Mouse (Mus musculus): ENCODE measurements around the gene Fam161b. TPM values are rescaled to one million over a fixed set of nuclear protein-coding genes. Genes with fewer than 3 reads are reported as not detected.
"Not testable (repeated sequence)": the region's sequence is repeated elsewhere in the genome, so short reads cannot be mapped to it uniquely, and the experiment has no call there.

Gene Fam161b
- polyA plus RNA-seq, 1 experiment = 0.64 TPM

DNA sequence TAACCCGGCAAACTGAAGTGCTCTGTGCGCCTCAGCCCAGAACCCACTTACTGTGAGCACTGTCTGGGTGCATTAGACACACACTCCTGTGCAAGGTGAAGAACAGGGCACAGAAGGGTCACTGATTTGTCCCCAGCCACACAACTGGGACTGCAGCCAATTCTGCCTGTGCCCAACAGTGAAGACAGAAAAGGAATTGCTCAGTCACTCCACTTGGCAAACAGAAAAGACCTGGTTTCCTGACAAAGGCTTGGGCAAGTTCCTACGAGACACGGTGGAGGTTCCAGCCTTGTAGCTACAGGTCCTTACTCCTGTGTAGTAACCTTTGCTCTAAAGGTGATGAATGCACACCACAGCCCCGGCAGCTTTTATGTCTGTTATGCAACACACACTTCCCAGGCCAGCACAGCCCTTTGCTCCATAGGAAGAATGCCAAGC is 23.0 kb upstream of the Fam161b start:
- no peak for TF ChIP-seq POLR2A (IDR thresholded peaks at IDR 0.05; ENCODE audit: borderline replicate concordance, low read depth, low read length)
- no peak for TF ChIP-seq CTCF (IDR thresholded peaks at IDR 0.05; ENCODE audit: low read depth, low read length)
- no peak overlapping the region for H3K4me3 ChIP-seq (ENCODE audit: insufficient read depth, low read length)
- H3K4me1 ChIP-seq (ENCODE audit: control insufficient read depth, insufficient read depth, low read length) = peaks cover 15% of the 10 kb centered on the region
- H3K27ac ChIP-seq (ENCODE audit: insufficient read depth, low read depth, low read length) = no peak overlapping the region

DNA sequence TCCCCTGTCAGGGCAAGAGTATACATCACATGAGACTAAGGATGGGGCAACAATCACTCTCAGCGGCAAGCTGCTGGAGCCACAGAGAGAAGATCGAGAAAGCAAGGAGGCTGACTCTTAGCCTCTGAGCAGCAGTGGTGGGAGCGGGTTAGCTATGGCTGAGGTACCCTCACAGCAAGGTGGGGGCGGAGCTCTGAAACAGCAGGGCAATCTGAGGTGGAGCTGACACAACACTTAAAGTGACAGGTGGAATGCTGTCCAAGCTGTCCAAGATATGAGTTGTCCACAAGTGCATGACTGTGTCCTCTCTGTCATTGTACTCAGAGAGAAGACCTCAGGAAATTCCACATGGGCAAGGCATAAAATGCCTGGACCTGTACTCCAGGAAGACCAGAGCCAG is 20.7 kb upstream of the Fam161b start:
- Histone ChIP-seq H3K4me3 (ENCODE audit: insufficient read depth, low read length) (no peak overlapping the region), H3K4me1 (ENCODE audit: control insufficient read depth, insufficient read depth, low read length) (peaks cover 5% of the 10 kb centered on the region; the same call in 1 of the 2 replicates), H3K27ac (ENCODE audit: insufficient read depth, low read depth, low read length) (no peak overlapping the region)
- TF ChIP-seq POLR2A (IDR thresholded peaks at IDR 0.05; ENCODE audit: borderline replicate concordance, low read depth, low read length) (no peak), CTCF (IDR thresholded peaks at IDR 0.05; ENCODE audit: low read depth, low read length) (no peak)

DNA sequence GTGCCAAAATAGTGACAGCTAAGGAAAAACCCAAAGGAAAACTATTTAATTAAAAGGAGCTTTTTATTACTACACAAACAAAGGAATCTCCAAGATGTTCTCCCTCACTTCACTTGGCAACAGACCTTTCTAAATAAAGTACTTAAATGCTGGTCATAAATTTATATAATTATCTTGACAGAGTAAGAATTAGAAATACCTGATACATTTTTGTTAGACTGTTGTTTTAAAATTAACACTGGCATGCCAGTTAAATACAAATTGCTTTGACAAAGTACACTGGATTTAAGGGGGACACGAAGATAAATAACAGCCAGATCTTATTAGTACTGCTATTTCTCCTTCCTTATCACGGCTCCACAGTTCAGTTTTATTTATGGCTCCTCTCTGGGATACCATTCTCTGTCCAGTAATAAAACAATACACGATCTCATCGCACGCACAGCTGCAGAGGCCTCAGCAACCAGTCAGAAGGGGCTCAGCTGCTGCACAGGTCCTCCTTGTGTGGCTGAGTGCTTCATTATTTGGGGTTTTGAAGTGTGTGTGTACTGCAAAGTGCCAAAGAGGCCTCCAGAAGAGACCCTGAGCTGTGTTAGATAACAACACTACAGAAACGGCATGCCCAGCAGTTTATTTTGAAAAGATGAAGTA is 12.3 kb upstream of the Fam161b start:
- no peak overlapping the region for H3K27ac ChIP-seq (ENCODE audit: insufficient read depth, low read depth, low read length)
- H3K4me3 ChIP-seq (ENCODE audit: insufficient read depth, low read length) = no peak overlapping the region
- H3K4me1 ChIP-seq (ENCODE audit: control insufficient read depth, insufficient read depth, low read length) = no peaks in the 10 kb centered on the region
- TF ChIP-seq CTCF (IDR thresholded peaks at IDR 0.05; ENCODE audit: low read depth, low read length) (no peak), POLR2A (IDR thresholded peaks at IDR 0.05; ENCODE audit: borderline replicate concordance, low read depth, low read length) (no peak)

DNA sequence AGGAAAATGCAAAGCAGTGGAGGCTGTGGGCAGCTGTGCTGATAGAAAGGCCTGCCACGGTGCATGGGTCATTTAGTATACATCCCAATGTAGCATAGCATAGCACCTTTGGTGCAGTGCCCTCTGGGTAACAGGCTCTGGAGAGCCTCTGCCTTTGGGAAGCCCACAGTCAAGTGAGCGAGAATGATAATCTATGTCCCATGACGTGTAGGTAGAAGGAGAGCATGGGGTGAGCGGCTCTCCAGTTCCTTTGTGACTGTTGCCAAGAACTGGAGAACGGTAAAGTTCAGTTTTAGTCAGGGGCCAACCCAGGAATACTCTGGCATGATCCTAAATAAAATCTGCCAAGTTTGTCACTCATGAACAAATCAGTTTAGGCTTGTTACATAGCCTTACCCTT is 10.0 kb upstream of the Fam161b start:
- TF ChIP-seq CTCF (IDR thresholded peaks at IDR 0.05; ENCODE audit: low read depth, low read length) (no peak), POLR2A (IDR thresholded peaks at IDR 0.05; ENCODE audit: borderline replicate concordance, low read depth, low read length) (no peak)
- no peak overlapping the region for H3K4me3 ChIP-seq (ENCODE audit: insufficient read depth, low read length)
- no peak overlapping the region for H3K27ac ChIP-seq (ENCODE audit: insufficient read depth, low read depth, low read length)
- H3K4me1 ChIP-seq (ENCODE audit: control insufficient read depth, insufficient read depth, low read length) = no peaks in the 10 kb centered on the region

DNA sequence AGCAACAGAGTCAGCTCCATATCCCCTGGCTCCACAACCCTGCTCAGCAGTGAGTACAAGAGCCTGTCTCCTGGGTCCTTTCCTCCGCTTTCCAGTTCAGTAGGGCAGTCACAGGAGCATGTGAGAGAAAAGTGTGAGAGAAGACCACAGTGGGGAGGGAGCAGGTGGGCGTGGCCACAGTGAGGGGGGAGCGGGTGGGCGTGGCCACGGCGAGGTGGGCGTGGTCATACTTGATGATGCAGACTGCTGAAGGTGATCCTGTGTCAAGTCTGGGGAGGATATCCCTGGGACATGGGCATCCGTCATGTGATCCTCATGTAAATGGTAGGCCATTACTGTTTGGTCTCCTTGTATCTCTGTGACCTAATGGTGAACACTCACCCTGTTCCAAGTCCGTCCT is 5.3 kb upstream of the Fam161b start:
- no peak overlapping the region for H3K4me3 ChIP-seq (ENCODE audit: insufficient read depth, low read length)
- H3K27ac ChIP-seq (ENCODE audit: insufficient read depth, low read depth, low read length) = no peak overlapping the region
- H3K4me1 ChIP-seq (ENCODE audit: control insufficient read depth, insufficient read depth, low read length) = peaks cover 7% of the 10 kb centered on the region
- TF ChIP-seq POLR2A (IDR thresholded peaks at IDR 0.05; ENCODE audit: borderline replicate concordance, low read depth, low read length) (no peak), CTCF (IDR thresholded peaks at IDR 0.05; ENCODE audit: low read depth, low read length) (no peak)

DNA sequence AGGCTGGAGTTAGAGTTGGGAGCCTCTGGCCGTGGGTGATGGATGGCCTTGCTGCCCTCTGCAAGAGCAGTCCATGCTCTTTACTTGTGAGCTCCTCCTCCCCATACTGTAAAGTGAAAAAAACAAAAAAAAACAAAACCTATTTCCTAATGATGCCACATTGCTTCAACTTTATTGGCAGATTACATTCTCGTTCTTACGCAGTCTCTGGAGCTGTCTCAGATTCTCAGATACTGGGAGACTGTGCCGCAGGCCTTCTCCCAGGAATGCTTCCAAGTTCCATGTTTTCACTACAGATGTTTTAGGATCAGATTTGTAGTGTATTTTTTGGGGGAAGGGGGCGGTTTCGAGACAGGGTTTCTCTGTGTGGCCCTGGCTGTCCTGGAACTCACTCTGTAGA is 3.5 kb upstream of the Fam161b start:
- Histone ChIP-seq H3K4me3 (ENCODE audit: insufficient read depth, low read length) (no peak overlapping the region), H3K4me1 (ENCODE audit: control insufficient read depth, insufficient read depth, low read length) (peaks cover 7% of the 10 kb centered on the region), H3K27ac (ENCODE audit: insufficient read depth, low read depth, low read length) (no peak overlapping the region)
- TF ChIP-seq POLR2A (IDR thresholded peaks at IDR 0.05; ENCODE audit: borderline replicate concordance, low read depth, low read length) (no peak), CTCF (IDR thresholded peaks at IDR 0.05; ENCODE audit: low read depth, low read length) (no peak)

DNA sequence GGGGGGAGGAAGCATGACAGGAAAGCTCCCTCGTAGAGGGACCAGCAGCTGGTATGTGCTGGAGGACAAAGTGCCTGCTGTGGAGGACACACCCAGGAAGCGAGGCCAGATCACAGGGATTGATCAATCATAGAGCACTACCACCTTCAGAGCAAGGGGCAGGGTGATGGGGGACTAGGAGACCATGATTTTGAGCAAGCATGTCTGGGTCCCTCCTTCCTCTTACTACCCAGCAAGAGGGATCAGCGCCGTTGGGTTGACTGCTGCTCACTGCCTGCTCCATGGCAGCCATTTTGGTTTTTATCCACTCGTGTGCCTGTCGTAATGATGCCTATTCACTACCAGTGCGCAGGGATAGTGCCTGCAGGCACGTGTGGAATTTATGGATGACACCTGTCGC is 2.7 kb upstream of the Fam161b start:
- no peak overlapping the region for H3K4me3 ChIP-seq (ENCODE audit: insufficient read depth, low read length)
- H3K27ac ChIP-seq (ENCODE audit: insufficient read depth, low read depth, low read length) = no peak overlapping the region
- TF ChIP-seq CTCF (IDR thresholded peaks at IDR 0.05; ENCODE audit: low read depth, low read length) (no peak), POLR2A (IDR thresholded peaks at IDR 0.05; ENCODE audit: borderline replicate concordance, low read depth, low read length) (no peak)
- H3K4me1 ChIP-seq (ENCODE audit: control insufficient read depth, insufficient read depth, low read length) = peaks cover 7% of the 10 kb centered on the region

DNA sequence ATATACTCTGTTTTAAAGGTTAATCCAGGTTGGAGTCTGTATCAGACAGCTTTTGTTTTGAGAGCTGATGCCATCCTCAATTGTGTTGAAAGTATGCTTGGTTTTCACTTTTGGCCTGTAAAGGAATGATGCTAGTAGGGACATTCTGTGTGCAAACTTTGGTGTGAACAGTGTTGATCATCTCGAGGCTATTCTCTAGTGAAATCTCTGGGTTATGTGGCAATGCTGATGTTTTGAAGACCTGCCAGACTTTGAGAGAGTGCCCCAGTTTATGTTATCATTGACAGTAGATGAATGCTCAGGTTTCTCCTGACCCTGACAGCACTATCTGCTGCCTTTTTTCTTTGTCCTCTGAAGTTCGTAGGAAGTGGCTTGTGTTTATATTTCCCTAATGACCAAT is 1.2 kb upstream of the Fam161b start:
- Histone ChIP-seq H3K4me1 (ENCODE audit: control insufficient read depth, insufficient read depth, low read length) (peaks cover 7% of the 10 kb centered on the region), H3K27ac (ENCODE audit: insufficient read depth, low read depth, low read length) (no peak overlapping the region), H3K4me3 (ENCODE audit: insufficient read depth, low read length) (0 out of 2 replicates have a peak overlapping the region, but pooled peaks have one; percentile 9)
- no peak for TF ChIP-seq CTCF (IDR thresholded peaks at IDR 0.05; ENCODE audit: low read depth, low read length)
- no peak for TF ChIP-seq POLR2A (IDR thresholded peaks at IDR 0.05; ENCODE audit: borderline replicate concordance, low read depth, low read length)

DNA sequence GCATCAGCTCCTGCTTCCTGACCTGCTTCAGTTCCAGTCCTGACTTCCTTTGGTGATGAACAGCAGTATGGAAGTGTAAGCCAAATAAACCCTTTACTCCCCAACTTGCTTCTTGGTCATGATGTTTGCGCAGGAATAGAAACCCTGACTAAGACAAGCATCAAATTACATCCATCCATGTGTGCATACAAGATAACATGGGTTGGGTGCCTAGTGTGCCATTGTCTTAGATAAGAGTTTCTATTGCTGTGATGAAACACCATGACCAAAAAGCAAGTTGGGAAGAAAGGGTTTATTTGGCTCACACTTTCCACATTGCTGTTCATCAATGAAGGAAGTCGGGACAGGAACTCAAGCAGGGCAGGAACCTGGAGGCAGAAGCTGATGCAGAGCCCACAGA is 2.9 kb downstream of the Fam161b start:
- H3K27ac ChIP-seq (ENCODE audit: insufficient read depth, low read depth, low read length); H3K4me1 ChIP-seq (ENCODE audit: control insufficient read depth, insufficient read depth, low read length); H3K4me3 ChIP-seq (ENCODE audit: insufficient read depth, low read length): not testable (repeated sequence)

DNA sequence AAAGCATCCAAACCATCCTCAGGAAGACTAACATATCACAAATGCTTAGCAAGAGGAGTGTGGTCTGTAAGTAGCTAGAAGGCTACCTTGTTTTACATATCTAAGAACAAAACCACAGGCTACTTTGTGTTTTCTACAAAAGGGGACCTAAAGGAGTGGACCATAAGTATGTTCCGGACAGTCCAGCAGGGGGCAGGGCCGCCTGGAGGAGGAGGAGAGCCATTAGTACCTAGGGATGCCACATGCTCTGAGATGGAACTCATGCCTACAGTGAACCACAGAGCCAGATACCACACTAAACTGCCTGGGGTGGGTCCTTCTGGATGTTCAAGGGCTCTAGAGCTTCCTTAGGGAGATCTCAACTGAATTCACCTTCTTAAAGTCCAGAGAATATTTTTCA is 14.4 kb downstream of the Fam161b start:
- H3K4me3 ChIP-seq (ENCODE audit: insufficient read depth, low read length) = no peak overlapping the region
- peaks cover 3% of the 10 kb centered on the region; the same call in 1 of the 2 replicates for H3K4me1 ChIP-seq (ENCODE audit: control insufficient read depth, insufficient read depth, low read length)
- TF ChIP-seq CTCF (IDR thresholded peaks at IDR 0.05; ENCODE audit: low read depth, low read length) = no peak; the same call in 1 of the 2 replicates
- no peak for TF ChIP-seq POLR2A (IDR thresholded peaks at IDR 0.05; ENCODE audit: borderline replicate concordance, low read depth, low read length)
- no peak overlapping the region for H3K27ac ChIP-seq (ENCODE audit: insufficient read depth, low read depth, low read length)

Measured in bone marrow macrophage, adult 2 months (primary cell).